Mouse (Mus musculus) adrenal gland, postnatal 36 days (tissue): ENCODE measurements at regions not wholly inside any gene's neighbourhood (a gene's known extent, or its start where the extent isn't known, plus 50 kb on each side); places are given as distances from the start of the nearest gene placed in this dataset.
A peak's percentile ranks its signal among the peaks of the same experiment; 100 is the strongest.

Experiments
- DNase-seq, 2 experiments: peaks; one replicate each; pipeline ENCODE4 v3.0.0; 2021; ENCODE audit warnings: mixed read lengths in 1 of 2

DNA sequence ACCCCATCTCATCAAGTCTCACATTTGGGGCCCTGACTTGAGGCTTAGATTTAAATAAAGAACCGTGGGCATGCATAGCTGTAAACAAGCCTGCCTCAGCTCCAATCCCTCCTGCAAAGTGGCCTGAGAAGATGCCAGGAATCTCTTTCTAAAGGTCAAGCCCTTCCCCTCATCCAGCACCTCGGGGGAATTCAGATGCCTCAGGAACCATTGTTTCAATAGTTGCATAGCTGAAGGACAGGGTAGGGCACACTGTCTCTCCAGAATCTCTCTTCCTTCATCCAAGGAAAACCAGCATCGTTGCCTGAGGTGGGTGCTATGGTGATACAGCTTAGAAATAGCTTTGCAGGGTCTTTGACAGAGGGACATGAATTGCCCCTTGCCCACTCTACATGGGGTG lies 154.4 kb downstream of the Thbs2 start:
- DNase-seq, result no peak

DNA sequence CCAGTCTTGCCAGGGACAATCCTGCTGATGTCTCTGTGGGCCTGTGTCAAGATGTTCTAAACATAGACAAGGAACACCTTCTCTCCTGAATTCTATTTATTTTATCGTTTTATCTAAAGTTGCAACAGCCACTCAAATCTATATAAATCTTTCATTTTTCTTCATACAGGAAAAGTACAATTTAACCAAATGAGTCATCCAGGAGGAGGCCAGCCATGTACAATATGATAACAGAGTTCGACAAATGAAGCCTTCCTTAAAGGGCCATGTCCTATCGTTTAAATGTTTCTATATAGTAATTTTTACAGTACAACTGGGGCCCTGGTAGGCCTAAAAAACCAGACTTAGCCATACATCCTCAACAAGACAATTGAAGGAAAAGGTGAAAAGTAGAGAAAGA lies 154.8 kb downstream of the Thbs2 start:
- DNase-seq, result no peak

DNA sequence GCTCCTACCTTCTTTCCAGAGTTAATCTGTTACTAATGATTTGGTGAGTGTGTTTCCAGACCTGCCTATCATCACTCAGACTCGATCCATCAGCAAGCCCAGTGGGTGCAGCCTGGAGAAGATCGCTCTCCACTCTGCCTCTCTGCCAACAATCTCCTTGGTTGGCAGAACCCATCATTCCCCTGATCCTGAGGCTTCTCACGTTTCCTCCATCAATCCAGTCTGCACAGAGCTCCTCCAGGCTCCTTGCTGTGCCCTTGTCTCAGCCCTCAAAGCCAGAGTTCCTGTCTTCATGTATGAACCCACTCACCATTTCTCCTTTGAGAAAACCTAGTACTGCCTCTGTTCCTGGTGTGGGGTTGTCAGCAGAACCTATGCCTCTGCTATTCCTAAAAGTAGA lies 155.5 kb downstream of the Thbs2 start:
- DNase-seq, result no peak

DNA sequence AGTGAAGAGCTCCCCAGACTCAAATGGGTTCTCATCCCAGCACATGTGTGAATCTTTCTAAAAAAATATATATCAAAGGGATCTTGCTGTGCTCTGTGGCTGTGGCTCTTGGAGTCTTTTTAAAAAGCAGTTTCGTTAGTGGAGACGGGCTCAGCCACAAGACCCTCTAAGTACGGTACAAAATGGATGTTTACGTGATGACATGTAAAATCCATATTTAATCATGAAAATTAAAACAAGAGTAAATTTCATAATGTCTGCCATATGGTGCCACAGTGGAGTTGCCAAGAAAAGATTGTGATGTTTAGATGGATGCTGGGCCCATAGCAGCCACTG lies 161.1 kb downstream of the Thbs2 start:
- no peak for DNase-seq

DNA sequence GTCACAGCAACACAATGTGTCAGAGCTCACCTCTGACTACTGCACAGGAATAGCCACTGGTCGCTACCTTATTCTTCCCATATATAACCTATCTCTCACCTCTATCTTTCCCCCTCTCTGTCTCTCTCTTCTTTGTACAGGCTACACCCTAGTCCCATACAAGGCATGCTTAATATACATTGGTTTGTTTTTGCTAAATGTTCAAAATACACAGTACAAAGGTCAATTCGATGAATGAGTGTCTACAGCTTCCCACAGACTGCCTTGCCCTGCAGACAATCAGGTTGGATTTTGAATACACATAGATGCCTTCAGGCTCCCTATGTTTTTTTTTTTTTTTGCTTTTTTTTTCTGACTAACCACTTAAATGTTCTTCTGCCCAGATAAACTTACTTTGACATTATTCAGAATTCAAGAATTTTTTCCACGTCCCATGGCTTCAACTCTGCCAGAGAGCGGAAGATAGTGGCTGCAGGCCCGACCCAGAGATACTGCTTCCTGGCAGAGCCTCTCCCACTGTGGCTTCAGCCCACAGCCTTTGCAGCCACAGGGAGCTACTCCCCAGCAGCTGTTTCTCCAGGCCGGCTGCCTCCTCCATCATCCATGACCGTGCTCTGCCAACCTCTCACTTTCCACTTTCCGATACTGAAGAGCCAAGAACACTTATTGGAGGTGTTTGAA lies 161.6 kb downstream of the Thbs2 start:
- DNase-seq, result no peak

DNA sequence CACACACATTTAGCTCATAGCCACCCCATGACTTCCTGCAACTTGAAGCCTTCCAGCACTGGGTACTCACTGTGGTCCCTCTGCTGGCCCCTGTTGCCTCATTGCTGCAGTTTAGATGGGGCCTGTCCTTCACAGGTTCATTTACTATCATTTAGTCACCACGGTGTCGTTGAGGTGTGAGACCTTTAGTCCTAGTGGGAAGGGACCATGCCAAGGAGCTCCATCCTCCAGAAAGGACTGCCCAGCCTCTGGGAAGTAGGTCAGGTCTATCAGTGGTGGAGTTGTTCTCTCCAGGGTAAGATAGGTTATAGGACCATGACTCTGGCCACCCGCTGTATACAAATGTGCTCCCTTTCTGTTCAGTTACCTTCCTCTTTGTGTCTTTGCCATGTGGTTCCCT lies 162.2 kb downstream of the Thbs2 start:
- DNase-seq, result no peak

DNA sequence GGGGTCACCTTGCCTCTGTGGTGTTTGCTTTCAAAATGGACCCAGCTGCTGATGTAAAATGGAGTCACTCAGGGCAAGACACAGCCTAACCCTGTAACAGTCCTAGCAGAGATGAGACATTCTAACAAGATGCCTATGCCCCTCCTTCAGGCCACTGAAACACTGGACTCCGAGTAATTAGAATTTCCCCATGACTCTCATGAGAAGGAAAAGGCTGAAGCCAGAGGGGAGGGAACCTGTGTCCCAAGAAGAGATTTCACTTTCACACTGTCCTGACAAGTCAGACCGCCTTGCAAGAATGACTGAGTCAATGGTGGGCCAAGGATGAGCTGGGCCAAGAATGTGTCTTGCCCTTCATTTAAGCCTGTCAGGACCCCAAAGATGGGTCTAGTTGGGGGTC lies 166.3 kb downstream of the Thbs2 start:
- no peak for DNase-seq

DNA sequence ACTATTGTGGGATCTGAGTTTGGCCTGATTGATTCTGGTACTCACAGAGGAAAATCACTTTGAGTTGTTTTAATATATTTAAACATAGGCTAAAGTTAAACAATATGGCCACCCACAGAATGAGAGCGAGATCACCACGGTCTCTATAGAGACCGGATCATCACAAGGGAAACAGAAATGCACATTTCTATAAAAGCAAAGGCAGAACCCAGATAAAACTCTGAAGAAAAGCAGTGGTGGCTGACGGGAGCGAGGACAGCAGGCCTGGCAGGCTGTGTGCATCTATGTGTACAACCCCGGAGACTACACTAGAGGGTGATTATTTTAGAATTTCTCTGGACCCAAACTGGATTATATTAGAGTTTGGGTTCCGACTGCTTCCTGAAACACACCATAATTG lies 168.8 kb downstream of the Thbs2 start:
- no peak for DNase-seq

DNA sequence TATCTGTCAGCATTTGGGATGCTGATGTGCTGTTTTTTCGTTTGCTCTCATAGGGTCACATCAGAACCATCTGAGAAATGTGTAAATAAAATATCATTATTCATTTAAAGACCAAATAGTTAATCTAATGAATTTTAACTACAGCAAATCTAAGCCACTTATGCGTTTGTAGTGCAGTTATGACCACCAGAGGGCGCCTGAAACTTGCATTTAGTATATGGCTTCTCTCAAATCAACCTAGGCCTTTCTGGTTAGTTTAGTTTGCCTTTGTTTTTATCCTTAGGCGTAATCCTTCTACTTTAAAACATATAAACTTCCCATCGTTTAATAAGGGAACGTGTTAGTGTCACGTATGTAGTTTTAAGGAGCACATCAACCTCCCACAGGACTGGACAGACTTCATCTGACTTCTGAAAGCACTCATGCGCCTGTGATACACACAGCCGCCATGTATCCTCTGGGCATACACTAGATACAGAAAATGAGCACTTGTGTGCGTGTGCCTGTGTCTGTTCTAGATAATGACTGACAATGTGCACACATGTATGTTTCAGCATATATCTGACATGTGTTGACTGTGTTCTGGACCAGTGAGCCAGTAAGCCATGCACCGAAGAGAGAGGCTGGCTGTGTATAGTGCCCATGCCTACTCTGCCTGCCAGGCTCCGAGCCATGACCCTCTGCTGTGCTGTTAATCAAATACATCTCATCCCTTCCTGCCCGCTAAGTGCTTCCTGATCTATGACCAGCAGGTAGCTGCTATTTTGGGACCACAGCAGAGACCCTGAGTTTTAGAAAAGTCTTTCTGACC lies 169.4 kb downstream of the Thbs2 start:
- peak; percentile 59 to 70 for DNase-seq

DNA sequence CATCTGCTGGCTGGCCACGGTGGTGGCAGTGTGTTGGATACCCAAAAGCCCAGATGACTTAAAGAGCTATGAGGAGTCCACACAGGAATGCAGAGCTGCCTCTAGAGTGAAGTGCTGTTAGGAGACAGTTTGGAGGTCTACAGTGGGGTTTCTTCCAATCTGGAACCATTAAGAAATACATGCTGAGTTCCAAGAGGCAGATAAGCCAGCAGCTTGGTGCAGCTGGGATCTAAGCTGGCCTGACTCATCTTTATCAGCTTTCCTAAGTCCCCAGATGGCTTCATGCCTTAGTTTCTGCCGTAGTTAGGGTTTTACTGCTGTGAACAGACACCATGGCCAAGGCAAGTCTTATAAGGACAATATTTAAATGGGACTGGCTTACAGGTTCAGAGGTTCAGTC lies 172.0 kb downstream of the Thbs2 start:
- no peak for DNase-seq

DNA sequence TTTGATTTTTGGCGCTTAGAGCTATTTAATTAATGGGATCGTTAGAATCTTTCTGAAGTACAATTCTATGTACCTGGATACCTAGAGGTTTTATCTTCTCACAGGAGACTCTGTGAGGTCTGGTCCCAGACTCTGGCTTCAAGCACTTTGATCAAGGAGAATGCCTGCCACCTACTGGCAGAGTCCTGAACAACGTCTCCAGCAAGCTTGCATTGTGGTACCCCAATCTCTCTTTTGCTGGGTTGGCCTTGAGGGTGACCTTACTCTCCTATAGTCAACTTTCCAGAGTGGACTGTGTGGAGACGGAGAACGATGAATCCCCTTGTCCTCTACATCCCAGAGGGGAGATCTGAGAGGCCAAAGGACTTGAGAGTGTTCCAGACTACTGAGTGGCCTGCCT lies 173.5 kb downstream of the Thbs2 start:
- DNase-seq, result peak; percentile 60 to 77

DNA sequence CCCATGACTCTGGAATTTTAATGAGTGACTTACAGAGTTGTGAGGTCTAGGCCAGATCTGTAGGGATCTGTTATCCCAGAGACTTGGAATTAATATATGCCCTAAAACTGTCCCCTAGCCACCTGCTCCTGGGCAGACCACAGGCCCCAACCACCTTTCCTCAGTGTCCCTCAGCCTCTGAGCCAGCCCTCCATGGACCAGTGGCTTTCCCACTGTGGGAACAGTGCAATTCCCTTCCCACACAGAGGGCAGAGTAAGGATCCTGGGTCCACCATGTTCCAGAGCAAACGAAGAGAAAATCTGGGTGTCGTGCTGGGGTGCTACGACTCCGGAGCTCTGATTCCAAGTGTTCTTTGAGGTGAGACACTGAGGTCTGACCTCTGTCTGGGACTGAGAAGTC lies 174.7 kb downstream of the Thbs2 start:
- no peak for DNase-seq

DNA sequence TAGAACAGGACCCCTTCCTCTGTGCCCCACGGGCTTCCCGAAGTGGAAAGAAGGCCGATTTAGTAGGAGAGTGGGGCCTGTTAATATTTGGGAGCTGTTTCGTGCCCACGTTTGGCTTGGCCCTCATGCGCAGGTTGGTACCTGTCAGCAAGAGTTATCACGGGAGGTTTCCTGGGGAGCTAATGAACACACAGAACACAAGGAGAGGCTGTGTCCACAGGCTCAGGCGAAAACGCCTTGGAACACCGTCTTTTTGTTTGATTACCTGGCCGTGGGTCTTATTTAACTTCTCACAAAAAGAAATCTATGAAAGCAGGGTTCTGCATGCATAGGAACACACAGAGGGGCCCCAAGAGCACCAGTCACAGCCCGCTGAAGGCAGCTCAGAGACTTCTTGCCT lies 175.8 kb downstream of the Thbs2 start:
- no peak for DNase-seq

DNA sequence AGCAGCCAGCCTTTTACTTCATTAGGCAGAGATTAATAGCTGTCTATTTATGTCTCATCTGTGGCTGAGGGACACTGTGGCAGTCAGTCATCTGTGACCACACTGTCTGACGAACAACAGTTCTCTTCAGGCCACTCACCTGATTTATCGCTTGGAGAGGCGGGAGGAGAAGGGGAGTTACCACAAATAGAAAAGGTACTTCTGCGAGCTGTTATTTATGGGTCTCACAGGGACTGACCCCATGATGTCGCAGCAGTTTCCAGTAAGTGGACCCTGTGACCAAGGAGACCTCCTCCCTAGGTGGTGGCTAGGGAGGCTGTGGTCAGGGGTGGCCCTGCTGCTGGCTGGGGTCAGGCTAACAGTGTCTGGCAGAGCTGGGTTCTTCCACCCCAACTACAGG lies 176.7 kb downstream of the Thbs2 start:
- no peak for DNase-seq

DNA sequence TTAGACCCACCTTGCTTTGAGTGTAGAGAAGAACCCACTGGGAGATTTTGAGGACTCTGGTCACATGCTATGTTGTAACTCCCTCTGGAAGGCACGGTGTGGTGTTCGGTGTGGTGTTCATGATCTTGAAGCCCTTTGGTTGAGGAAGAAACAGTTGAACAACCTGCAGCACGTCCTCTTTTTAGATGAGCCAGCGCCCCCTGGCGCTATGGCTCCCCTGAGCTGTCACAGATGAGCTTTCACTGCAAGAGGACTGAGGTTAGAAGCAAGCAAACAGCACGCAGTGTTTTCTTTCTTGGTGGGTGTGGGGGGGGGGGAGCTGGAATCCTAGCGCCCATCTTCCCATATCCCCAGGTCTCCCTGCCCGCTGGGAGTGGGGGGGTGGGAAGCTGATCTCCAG lies 177.9 kb downstream of the Thbs2 start:
- DNase-seq, result peak; percentile 58 to 71

DNA sequence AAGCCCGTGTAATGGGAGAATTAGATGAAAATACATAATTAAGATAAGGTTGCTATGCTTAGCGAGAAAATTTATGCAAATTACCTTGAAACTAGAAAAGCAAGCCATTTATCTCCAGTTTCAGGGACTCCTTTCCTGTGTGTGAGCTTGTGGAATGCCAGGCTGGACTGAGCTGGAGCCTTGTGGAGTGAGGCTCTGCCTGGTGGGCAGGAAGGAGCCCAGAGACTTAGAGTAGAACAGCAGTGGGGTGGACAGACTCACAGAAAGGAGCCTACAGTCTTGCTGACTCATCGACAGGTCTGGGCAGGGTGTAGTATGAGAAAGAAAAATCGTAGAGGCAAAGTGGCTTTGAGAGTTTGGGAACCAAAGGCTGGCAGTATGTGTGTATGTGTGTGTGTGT lies 180.6 kb downstream of the Thbs2 start:
- peak; percentile 7 to 13 for DNase-seq

DNA sequence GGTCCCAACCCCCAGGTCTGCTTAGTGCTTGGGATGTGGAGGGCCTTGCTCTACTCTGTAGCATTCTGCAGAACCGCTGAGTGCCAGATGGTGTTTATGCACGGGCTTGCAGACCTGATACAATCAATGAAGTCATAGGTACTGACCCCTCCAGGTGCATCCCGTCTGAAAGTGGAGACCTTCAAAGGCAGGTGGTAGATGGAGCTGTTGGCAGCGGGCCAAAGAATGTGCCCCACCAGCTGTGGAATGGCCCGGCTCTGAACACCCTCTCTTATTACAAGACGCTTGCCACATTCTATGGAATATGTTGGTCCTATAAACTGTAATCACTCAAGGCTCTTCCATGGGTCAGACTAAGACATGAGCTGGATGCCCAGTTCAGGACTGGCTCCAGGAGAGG lies 183.5 kb downstream of the Thbs2 start:
- no peak for DNase-seq

DNA sequence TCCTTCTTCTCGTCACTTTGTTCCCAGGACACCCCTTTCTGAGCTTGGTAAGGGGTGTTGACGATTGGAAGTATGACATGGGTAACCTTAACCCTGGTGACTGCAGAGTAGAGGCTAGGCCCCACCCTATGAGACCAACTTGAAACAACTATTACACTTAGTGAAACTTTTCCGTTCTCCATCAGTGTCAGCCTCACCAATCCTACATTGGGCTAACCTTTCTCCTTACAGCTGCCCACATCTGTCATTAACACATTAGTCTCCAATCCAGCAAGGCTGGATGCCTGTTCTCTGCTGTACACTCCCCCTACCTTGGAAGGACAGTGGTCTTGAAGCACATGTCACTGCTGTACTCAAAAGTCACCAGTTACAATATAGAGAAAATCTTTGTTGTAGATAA lies 186.9 kb downstream of the Thbs2 start:
- no peak for DNase-seq

DNA sequence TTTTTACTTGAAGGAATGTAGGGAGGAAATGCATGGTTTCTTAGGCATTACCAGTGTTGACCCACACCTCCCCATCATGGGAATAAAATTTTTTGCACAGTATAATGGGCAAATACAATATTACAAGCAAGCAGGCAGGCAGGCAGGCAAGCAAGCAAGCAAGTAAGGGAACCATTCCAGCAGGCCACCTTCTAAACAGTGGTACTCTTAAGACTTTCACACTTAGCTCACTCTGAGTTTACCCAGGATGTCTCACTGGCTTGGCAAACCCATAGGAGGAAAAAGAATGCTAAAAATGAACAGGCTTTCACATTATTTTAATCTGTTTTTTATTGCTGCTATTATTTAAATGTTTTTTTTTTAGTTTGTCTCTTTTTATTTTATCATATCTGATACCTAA lies 187.9 kb downstream of the Thbs2 start:
- no peak for DNase-seq

DNA sequence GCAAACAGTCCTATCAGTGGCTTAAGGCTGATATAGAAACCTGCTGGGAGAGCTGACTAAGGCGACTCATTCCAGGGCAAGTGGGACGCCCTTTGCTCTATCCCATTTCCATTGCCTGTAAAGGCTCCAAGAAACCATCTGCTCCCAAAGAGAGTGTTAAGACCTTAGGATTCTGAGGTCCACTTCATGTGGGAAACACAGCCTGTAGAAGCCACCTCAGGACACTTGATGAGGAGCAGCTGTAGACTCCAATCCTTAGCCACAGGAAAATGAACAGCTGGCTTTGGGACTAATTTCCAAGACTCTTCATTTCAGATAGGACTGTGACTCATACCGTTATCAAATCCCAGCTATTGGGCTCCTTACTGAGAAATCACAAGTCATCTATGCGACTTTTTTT lies 188.6 kb downstream of the Thbs2 start:
- no peak for DNase-seq

DNA sequence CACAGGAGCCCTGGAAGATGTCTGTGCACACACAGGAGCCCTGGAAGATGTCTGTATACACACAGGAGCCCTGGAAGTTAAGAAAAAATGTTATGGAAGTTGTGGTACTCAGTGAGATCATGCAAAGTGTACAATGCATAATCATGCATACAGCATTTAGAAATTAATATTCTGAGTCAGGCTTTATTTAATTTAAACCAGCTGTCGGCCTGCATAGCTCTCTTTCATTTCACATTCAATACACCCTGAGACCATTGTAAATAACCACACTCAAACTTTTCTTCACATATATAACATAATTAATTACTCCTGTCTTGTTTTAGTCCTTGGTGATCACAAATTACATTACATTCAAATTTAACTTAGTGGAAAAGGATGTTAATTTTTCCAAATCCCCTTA lies 190.4 kb downstream of the Thbs2 start:
- DNase-seq, result no peak

DNA sequence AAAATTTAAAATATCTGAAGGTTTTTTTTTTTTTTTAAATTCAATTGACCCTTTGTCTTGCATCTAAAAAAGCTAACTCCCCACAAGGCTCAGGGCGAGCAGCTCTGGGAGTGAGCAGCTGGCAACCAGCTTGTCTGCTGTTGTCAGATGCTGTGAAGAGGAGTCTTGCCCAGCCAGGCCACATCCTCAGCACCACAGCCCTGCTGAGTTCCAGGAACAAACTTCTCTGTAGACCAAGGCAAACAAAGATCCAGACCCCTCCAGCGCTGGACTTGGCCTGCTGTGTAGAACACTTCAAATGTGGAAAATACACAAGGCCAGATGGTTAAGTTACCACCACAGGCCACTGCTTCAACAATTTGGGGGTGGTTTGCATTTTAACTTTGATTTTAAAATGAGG lies 192.7 kb downstream of the Thbs2 start:
- no peak for DNase-seq

DNA sequence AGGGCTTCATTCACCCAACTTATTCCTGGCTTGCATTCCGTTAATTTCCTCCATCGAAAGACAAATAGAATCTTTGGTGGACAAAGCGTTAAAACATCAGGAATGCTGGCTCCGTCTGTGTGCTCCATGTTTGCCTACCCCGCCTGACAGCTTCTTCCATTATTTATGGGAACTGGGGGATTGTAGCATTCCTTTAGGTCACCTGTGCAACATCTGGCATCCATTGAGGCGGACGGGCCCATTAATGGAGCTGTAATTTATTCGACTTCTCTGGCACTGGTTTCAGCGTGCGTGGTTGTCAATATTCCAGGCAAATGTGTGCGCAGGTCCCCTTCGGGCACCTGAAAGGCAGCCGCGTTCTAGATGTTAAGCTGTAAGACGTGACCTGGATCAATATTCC lies 196.9 kb downstream of the Thbs2 start:
- no peak for DNase-seq

DNA sequence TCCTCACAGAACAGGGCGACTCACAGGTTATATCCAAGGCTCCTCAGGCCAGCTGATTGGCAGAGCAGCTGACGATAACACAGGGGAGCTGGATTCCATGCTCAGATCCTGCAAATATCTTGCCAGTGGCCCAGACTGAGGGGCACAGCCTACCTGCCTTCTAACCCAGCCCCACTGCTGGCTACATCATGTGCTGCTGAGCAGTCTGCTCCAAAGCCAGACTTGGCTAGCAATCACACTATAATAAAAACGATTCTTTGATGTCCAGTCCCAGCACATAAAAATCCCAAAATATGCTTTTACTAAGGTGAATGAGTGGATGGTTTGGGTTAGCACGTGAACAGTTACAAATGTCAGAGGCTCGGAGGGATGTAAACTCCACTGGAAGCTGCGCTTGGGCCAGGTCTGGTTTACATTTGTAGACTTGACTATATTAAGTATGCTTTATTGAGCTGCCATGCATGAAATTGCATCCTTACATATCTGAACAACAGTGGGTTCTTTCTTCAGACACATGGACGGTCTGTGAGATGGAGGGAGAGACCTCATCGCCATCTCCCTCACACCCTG lies 200.2 kb downstream of the Thbs2 start:
- DNase-seq, result no peak
